Mouse (Mus musculus) limb, embryonic 14.5 days (tissue): Measurements from ENCODE around the gene Pdzd8. TPM values are rescaled to one million over a fixed set of nuclear protein-coding genes. Genes with fewer than 3 reads are reported as not detected.

Experiments
- ATAC-seq: fragments of 200-750 bp; cut with Nextera tagmentation; 2 replicates; pipeline ENCODE4 v1.8.0; 2017; ENCODE audit warnings: low read depth, moderate number of reproducible peaks, moderate TSS enrichment; ENCODE audit not compliant: low FRiP score
- DNase-seq: peaks from one replicate; pipeline ENCODE4 v3.0.0-alpha.2; 2015; ENCODE audit warnings: low spot score
- H3K27ac ChIP-seq: fragments of 300-500 bp; sonication (generic); replicated peaks from 2 replicates; pipeline ENCODE4 v1.5.1; 2014; ENCODE audit warnings: low read depth, mild to moderate bottlenecking, low read length, moderate library complexity, mixed read lengths
- H3K27me3 ChIP-seq: fragments of 300-500 bp; sonication (generic); 2 replicates; pipeline ENCODE4 v1.6.1; 2014; ENCODE audit warnings: low read length, mixed read lengths; ENCODE audit not compliant: control insufficient read depth, insufficient read depth
- H3K36me3 ChIP-seq: fragments of 300-500 bp; sonication (generic); 2 replicates; pipeline ENCODE4 v1.6.1; 2014; ENCODE audit warnings: mild to moderate bottlenecking, low read length, moderate library complexity, mixed read lengths; ENCODE audit not compliant: control insufficient read depth, insufficient read depth
- H3K4me1 ChIP-seq: fragments of 300-500 bp; sonication (generic); 2 replicates; pipeline ENCODE4 v1.6.1; 2014; ENCODE audit warnings: antibody characterized with exemption, low read length, mixed read lengths; ENCODE audit not compliant: control insufficient read depth, insufficient read depth
- H3K4me2 ChIP-seq: fragments of 300-500 bp; sonication (generic); replicated peaks from 2 replicates; pipeline ENCODE4 v1.6.1; 2014; ENCODE audit warnings: low read depth, mild to moderate bottlenecking, low read length, moderate library complexity; ENCODE audit not compliant: severe bottlenecking
- H3K4me3 ChIP-seq: fragments of 300-500 bp; sonication (generic); replicated peaks from 2 replicates; pipeline ENCODE4 v1.5.1; 2014; ENCODE audit warnings: low read length
- H3K9ac ChIP-seq: fragments of 300-500 bp; sonication (generic); 2 replicates; pipeline ENCODE4 v1.6.1; 2014; ENCODE audit warnings: mild to moderate bottlenecking, low read depth, low read length, moderate library complexity; ENCODE audit not compliant: severe bottlenecking
- H3K9me3 ChIP-seq: fragments of 300-500 bp; sonication (generic); 2 replicates; pipeline ENCODE4 v1.6.1; 2016; ENCODE audit warnings: low read length; ENCODE audit not compliant: control insufficient read depth
- POLR2A ChIP-seq: fragments of 200-500 bp; IDR thresholded peaks from 2 replicates; pipeline ENCODE4 v1.8.0; 2012; ENCODE audit warnings: inconsistent platforms, mild to moderate bottlenecking, moderate library complexity, borderline replicate concordance; ENCODE audit not compliant: insufficient read depth, insufficient read length; ENCODE audit errors: extremely low read depth
- WGBS: fragments of 180-500 bp; shearing (Covaris S2); extraction: QIAGEN DNeasy Blood & Tissue Kit; methylation state at CpG from one replicate; pipeline ENCODE4 v1.1.7; 2014; 5-methylcytosine and 5-hydroxymethylcytosine counted together
- polyA plus RNA-seq, 2 experiments: library from polyadenylated mRNA; depleted of rRNA in 1 of 2; stranded (reverse) in 1 of 2; unstranded in 1 of 2; fragments of >200 nt; fragmentation: Nextera tagmentation in 1 of 2; extraction: Ambion mirVana in 1 of 2; gene quantifications; 2 replicates each; pipeline versions ENCODE4 v1.2.1 to v1.2.3; 2012 to 2014

Pdzd8 gene
- polyA plus RNA-seq, 2 experiments: 13.2 to 15.3 TPM

- ATAC-seq: no peak
- no peaks in the 10 kb centered on the region for H3K27me3 ChIP-seq
- H3K4me3 ChIP-seq: no peak overlapping the region
- no peaks in the 10 kb centered on the region for H3K9me3 ChIP-seq
- 75% methylated on average over 7 of the region's 7 CpGs for WGBS
- no peak for DNase-seq
- no peak for TF ChIP-seq POLR2A
- H3K9ac ChIP-seq: no peak overlapping the region
- no peaks in the 10 kb centered on the region for H3K36me3 ChIP-seq
- H3K4me2 ChIP-seq: no peak overlapping the region
- H3K27ac ChIP-seq: no peak overlapping the region
- no peaks in the 10 kb centered on the region for H3K4me1 ChIP-seq
Observed at GRCm38 (mm10) chr19:59276354-59276753, 69.2 kb downstream of the Pdzd8 start.

DNA sequence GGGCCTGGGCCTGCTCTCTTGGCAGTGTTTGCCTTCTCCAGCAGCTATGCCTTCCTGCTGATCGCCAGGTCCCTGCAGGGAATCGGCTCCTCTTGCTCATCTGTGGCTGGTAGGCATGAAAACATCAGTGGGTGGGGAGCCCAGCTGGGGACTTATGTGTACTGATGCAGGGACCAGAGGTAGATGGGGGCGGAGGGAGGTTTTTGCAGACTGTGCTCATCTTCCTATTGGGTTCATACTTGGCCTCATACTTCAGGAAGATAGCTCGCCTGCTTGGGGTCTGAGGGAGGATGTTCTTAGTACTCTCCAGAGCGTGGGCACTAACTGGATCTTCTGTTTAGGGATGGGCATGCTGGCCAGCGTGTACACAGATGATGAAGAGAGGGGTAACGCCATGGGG, 72.4 kb downstream of the Pdzd8 start:
- Histone ChIP-seq H3K4me2 (no peak overlapping the region), H3K9ac (no peak overlapping the region), H3K27ac (no peak overlapping the region), H3K4me1 (no peaks in the 10 kb centered on the region), H3K9me3 (no peaks in the 10 kb centered on the region), H3K27me3 (no peaks in the 10 kb centered on the region), H3K36me3 (no peaks in the 10 kb centered on the region), H3K4me3 (no peak overlapping the region)
- 88% methylated on average over 7 of the region's 7 CpGs for WGBS
- no peak for DNase-seq
- TF ChIP-seq POLR2A: no peak
- no peak for ATAC-seq

DNA sequence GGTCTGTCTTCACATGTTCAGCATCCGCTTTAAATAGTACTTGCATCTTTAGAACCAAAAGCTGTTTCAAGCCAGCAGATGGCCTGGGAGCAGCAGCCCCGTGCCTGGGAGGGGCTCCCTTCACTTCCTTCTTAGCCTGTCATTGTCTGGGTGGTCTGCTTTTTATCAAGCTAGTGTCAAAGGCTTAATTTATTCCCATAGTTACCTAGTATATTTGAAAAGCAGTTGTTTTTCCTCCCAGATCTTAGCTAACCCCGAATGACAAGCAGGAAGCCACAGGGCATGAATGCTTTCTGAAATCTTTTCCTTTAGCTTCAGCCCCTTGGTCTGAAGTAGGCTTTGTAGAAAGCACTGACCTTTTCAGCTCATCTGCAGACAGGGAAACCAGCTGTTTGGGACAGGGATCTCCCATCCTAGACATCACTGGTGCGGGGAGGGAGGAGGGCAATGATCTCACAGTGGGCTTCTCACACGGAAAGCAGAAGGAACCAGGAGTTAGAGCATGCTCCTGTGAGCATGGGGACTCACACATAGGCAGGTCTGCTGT, 78.1 kb downstream of the Pdzd8 start:
- WGBS: 10% methylated on average over 5 of the region's 5 CpGs
- no peaks in the 10 kb centered on the region for H3K9me3 ChIP-seq
- H3K27me3 ChIP-seq: no peaks in the 10 kb centered on the region
- no peak overlapping the region for H3K4me2 ChIP-seq
- H3K4me1 ChIP-seq: 0 out of 2 replicates have a peak, but pooled peaks cover 3% of the 10 kb centered on the region
- no peaks in the 10 kb centered on the region for H3K36me3 ChIP-seq
- no peak for TF ChIP-seq POLR2A
- H3K4me3 ChIP-seq: no peak overlapping the region
- ATAC-seq: no peak
- H3K9ac ChIP-seq: no peak overlapping the region
- no peak overlapping the region for H3K27ac ChIP-seq
- no peak for DNase-seq

DNA sequence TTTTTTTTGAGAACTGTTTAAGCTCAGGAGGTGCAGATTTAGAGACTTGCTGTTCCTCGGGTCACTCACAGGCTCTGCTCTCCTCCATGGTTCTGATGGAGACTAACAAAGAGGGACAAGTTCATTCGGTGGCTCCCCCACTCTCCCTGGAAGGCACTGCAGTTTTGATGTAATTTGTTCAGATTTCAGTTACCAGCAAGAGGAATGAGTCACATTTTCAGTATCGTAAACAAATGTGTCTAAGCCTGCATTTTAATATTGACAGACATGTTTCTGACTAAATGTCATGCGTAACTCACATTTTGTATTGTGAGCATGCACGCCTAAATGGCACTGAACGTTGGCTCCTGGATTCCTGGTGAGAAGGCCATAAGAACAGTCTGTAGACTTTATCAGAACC, 79.7 kb downstream of the Pdzd8 start:
- Histone ChIP-seq H3K9ac (no peak overlapping the region), H3K36me3 (no peaks in the 10 kb centered on the region), H3K4me1 (0 out of 2 replicates have a peak, but pooled peaks cover 3% of the 10 kb centered on the region), H3K27me3 (peaks cover 10% of the 10 kb centered on the region), H3K4me2 (no peak overlapping the region), H3K27ac (no peak overlapping the region), H3K9me3 (no peaks in the 10 kb centered on the region), H3K4me3 (no peak overlapping the region)
- ATAC-seq: no peak
- TF ChIP-seq POLR2A: no peak
- no peak for DNase-seq
- 70% methylated on average over 6 of the region's 6 CpGs for WGBS

GRCm38 (mm10) chr19:59264838-59265532, 80.6 kb downstream of the Pdzd8 start:
- Histone ChIP-seq H3K36me3 (no peaks in the 10 kb centered on the region), H3K9ac (no peak overlapping the region), H3K4me2 (no peak overlapping the region), H3K27me3 (peaks cover 15% of the 10 kb centered on the region), H3K4me1 (0 out of 2 replicates have a peak, but pooled peaks cover 8% of the 10 kb centered on the region), H3K4me3 (no peak overlapping the region), H3K27ac (no peak overlapping the region), H3K9me3 (no peaks in the 10 kb centered on the region)
- DNase-seq (no peak), ATAC-seq (no peak)
- TF ChIP-seq POLR2A: no peak
- 70% methylated on average over 9 of the region's 9 CpGs for WGBS

DNA sequence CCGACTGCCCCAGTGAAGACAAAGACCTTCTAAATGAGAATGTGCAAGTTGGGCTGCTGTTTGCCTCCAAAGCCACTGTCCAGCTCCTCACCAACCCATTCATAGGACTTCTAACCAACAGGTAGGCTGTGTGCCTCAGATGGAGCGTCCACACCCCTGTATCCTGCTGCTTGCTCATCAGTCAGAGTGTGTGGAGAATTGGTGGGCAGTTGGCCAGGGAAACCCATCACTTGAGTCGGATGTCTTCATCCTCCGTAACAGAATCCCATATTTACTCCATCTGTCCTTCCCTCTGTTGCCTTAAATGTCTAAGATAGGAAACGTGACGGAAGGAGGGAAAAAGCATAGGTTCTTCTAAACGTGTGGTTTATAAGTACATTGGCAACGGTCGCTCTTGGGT, 82.4 kb downstream of the Pdzd8 start:
- DNase-seq (no peak), ATAC-seq (no peak)
- peaks cover 15% of the 10 kb centered on the region for H3K27me3 ChIP-seq
- no peak overlapping the region for H3K4me2 ChIP-seq
- WGBS: 88% methylated on average over 9 of the region's 9 CpGs
- TF ChIP-seq POLR2A: no peak
- no peaks in the 10 kb centered on the region for H3K36me3 ChIP-seq
- no peak overlapping the region for H3K27ac ChIP-seq
- H3K9ac ChIP-seq: no peak overlapping the region
- H3K9me3 ChIP-seq: no peaks in the 10 kb centered on the region
- 0 out of 2 replicates have a peak, but pooled peaks cover 8% of the 10 kb centered on the region for H3K4me1 ChIP-seq
- H3K4me3 ChIP-seq: no peak overlapping the region
